Mouse (Mus musculus) heart, postnatal 0 days (tissue): Measurements from ENCODE around the gene Tet1.

Experiments
- CTCF ChIP-seq: IDR thresholded peaks from 2 replicates; pipeline ENCODE4 v1.5.1; 2016; ENCODE audit warnings: antibody characterized with exemption, control low read depth, low read depth
- EP300 ChIP-seq: IDR thresholded peaks from 2 replicates; pipeline ENCODE4 v1.6.1; 2016; ENCODE audit warnings: antibody characterized with exemption, low read depth

GRCm38 (mm10) chr10:62878056-62878455 lies 30.7 kb downstream of the Tet1 start:
- no peak for TF ChIP-seq CTCF
- TF ChIP-seq EP300: no peak
